Mouse (Mus musculus) cerebellum, adult 2 months (tissue): ENCODE measurements at regions not wholly inside any gene's neighbourhood (a gene's known extent, or its start where the extent isn't known, plus 50 kb on each side); places are given as distances from the start of the nearest gene placed in this dataset.

ENCODE experiments used
- DNase-seq, 2 experiments: peaks; one replicate each; pipeline ENCODE4 v3.0.0; 2021
- H3K27ac ChIP-seq: fragments of 200-500 bp; 2 replicates; pipeline ENCODE4 v1.5.1; 2012; ENCODE audit warnings: low read length, control low read depth, inconsistent platforms; ENCODE audit not compliant: insufficient read depth
- H3K27me3 ChIP-seq: fragments of 200-500 bp; 2 replicates; pipeline ENCODE4 v1.6.1; 2012; ENCODE audit warnings: inconsistent platforms, mild to moderate bottlenecking, low read length, moderate library complexity; ENCODE audit not compliant: control insufficient read depth, insufficient read depth
- H3K4me1 ChIP-seq: fragments of 200-500 bp; 2 replicates; pipeline ENCODE4 v1.6.1; 2011; ENCODE audit warnings: low read length; ENCODE audit not compliant: control insufficient read depth, insufficient read depth
- H3K4me3 ChIP-seq: fragments of 200-500 bp; replicated peaks from 2 replicates; pipeline ENCODE3; 2011; ENCODE audit warnings: mild to moderate bottlenecking, low read depth, low read length, control low read depth; ENCODE audit not compliant: insufficient read depth
- CTCF ChIP-seq: fragments of 200-500 bp; IDR thresholded peaks from 2 replicates; pipeline ENCODE4 v1.5.1; 2011; ENCODE audit warnings: low read depth, mild to moderate bottlenecking, control low read depth, low read length, moderate library complexity, borderline replicate concordance; ENCODE audit not compliant: insufficient read depth
- POLR2A ChIP-seq: fragments of 200-500 bp; IDR thresholded peaks from 2 replicates; pipeline ENCODE4 v1.6.1; 2011; ENCODE audit warnings: low read length, control low read depth, borderline replicate concordance; ENCODE audit not compliant: insufficient read depth
- WGBS: fragments of 180-500 bp; shearing (Covaris S2); methylation state at CpG from one replicate; pipeline ENCODE4 v1.1.7; 2018; 5-methylcytosine and 5-hydroxymethylcytosine counted together

- DNase-seq: no peak
- Histone ChIP-seq H3K27ac (no peak overlapping the region), H3K4me1 (no peaks in the 10 kb centered on the region), H3K27me3 (no peaks in the 10 kb centered on the region), H3K4me3 (no peak overlapping the region)
- 30% methylated on average over 8 of the region's 8 CpGs for WGBS
- no peak for TF ChIP-seq POLR2A
- no peak for TF ChIP-seq CTCF
Measured at GRCm38 (mm10) chr16:93098057-93098456, 272.1 kb upstream of the Runx1 start.

- DNase-seq: no peak
- TF ChIP-seq POLR2A (no peak), CTCF (no peak)
- no peaks in the 10 kb centered on the region for H3K4me1 ChIP-seq
- no peaks in the 10 kb centered on the region for H3K27me3 ChIP-seq
- no peak overlapping the region for H3K27ac ChIP-seq
- H3K4me3 ChIP-seq: no peak overlapping the region
- WGBS: 93% methylated on average over 5 of the region's 5 CpGs
Measured at GRCm38 (mm10) chr16:93096175-93096574, 270.2 kb upstream of the Runx1 start.

- no peaks in the 10 kb centered on the region for H3K4me1 ChIP-seq
- no peak for TF ChIP-seq CTCF
- no peak for TF ChIP-seq POLR2A
- H3K27me3 ChIP-seq: no peaks in the 10 kb centered on the region
- H3K4me3 ChIP-seq: no peak overlapping the region
- DNase-seq: no peak
- 33% methylated on average over 7 of the region's 7 CpGs for WGBS
- H3K27ac ChIP-seq: no peak overlapping the region
Measured at GRCm38 (mm10) chr16:93092796-93093195, 266.8 kb upstream of the Runx1 start.

- Histone ChIP-seq H3K27ac (no peak overlapping the region), H3K4me3 (no peak overlapping the region), H3K4me1 (no peaks in the 10 kb centered on the region), H3K27me3 (no peaks in the 10 kb centered on the region)
- WGBS: 91% methylated on average over 10 of the region's 10 CpGs
- TF ChIP-seq CTCF (no peak), POLR2A (no peak)
- DNase-seq: no peak
Measured at GRCm38 (mm10) chr16:93085227-93085883, 259.4 kb upstream of the Runx1 start.

GRCm38 (mm10) chr16:93083756-93084155 lies 257.8 kb upstream of the Runx1 start:
- no peak for DNase-seq
- 57% methylated on average over 2 of the region's 2 CpGs for WGBS

GRCm38 (mm10) chr16:93083142-93083541 lies 257.2 kb upstream of the Runx1 start:
- Histone ChIP-seq H3K4me1 (no peaks in the 10 kb centered on the region), H3K27ac (no peak overlapping the region), H3K27me3 (no peaks in the 10 kb centered on the region), H3K4me3 (no peak overlapping the region)
- 79% methylated on average over 1 of the region's 1 CpGs for WGBS
- TF ChIP-seq POLR2A: no peak
- no peak for TF ChIP-seq CTCF
- no peak for DNase-seq

More at GRCm38 (mm10) chr16:93083756-93084155, 257.8 kb upstream of the Runx1 start:
- Histone ChIP-seq H3K27ac (no peak overlapping the region), H3K4me1 (no peaks in the 10 kb centered on the region), H3K27me3 (no peaks in the 10 kb centered on the region), H3K4me3 (no peak overlapping the region)
- TF ChIP-seq POLR2A (no peak), CTCF (no peak)

- WGBS: 26% methylated on average over 2 of the region's 2 CpGs
- Histone ChIP-seq H3K27ac (no peak overlapping the region), H3K27me3 (no peaks in the 10 kb centered on the region), H3K4me3 (no peak overlapping the region), H3K4me1 (no peaks in the 10 kb centered on the region)
- TF ChIP-seq POLR2A (no peak), CTCF (no peak)
- no peak for DNase-seq
Measured at GRCm38 (mm10) chr16:93081533-93081932, 255.6 kb upstream of the Runx1 start.

GRCm38 (mm10) chr16:93079660-93080390 lies 253.9 kb upstream of the Runx1 start:
- DNase-seq: peak in 1 of 2 experiments; percentile 9

More at GRCm38 (mm10) chr16:93079660-93080390, 253.9 kb upstream of the Runx1 start:
- Histone ChIP-seq H3K27me3 (no peaks in the 10 kb centered on the region), H3K4me3 (no peak overlapping the region), H3K4me1 (no peaks in the 10 kb centered on the region), H3K27ac (no peak overlapping the region)
- TF ChIP-seq POLR2A (no peak), CTCF (no peak)
- WGBS: 76% methylated on average over 17 of the region's 17 CpGs
